Mouse (Mus musculus): Measurements from ENCODE around the gene Cetn4.

DNA sequence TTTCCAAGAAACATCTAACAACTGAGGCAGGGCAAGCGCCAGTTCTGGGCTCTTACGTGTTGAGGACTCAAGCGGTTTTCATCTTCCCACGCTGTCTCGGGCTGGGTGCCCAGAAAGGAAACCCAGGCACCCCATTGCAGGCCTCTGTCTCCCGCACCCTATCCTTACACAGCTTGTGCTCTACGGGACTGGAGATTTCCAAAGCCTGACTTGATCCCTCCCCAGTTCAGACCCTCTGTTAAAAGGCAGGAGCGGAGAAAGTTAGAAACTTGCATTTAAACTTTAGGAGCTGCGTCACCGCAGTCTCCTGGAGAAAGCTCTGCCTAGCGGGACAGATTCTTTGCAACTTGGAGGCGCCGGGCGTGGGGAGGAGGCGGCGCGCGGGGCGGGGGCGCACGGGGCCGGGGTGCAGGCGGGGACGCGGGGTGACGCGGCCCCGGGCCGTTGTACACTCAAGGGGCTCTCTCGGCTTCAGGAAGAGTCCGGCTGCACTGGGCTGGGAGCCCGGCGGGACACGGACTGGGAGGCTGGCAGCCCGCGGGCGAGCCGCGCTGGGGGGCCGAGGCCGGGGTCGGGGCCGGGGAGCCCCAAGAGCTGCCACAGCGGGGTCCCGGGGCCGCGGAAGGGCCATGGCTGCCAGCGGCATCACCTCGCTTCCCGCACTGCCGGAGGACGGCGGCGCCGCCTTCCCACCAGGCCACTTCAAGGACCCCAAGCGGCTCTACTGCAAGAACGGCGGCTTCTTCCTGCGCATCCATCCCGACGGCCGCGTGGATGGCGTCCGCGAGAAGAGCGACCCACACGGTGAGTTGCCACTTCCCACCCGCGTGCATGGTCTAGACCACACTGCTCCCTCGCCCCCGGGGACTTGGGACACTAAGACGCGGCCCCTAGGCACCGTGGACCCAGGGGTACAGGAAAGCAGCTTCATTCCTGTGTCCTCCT, 36.0 kb upstream of the Cetn4 start, which contains the start of gene Fgf2:
- TF ChIP-seq CTCF (IDR thresholded peaks at IDR 0.05; ENCODE audit: extremely low read depth, insufficient read depth, low read length) (no peak), POLR2A (IDR thresholded peaks at IDR 0.05; ENCODE audit: extremely low read depth, insufficient read depth, low read length) (no peak)
